Mouse (Mus musculus) intestine, embryonic 15.5 days (tissue): ENCODE measurements around the gene Fads1. TPM values are rescaled to one million over a fixed set of nuclear protein-coding genes. Genes with fewer than 3 reads are reported as not detected.

Experiments
- ATAC-seq: fragments of 200-750 bp; cut with Nextera tagmentation; 2 replicates; pipeline ENCODE4 v1.8.0; 2017; ENCODE audit warnings: moderate TSS enrichment, moderate library complexity
- H3K27ac ChIP-seq: fragments of 300-500 bp; sonication (generic); 2 replicates; pipeline ENCODE4 v1.5.1; 2015; ENCODE audit warnings: mild to moderate bottlenecking, inconsistent platforms
- H3K27me3 ChIP-seq: fragments of 300-500 bp; sonication (generic); replicated peaks from 2 replicates; pipeline ENCODE4 v1.6.1; 2015; ENCODE audit warnings: inconsistent platforms
- H3K36me3 ChIP-seq: fragments of 300-500 bp; sonication (generic); 2 replicates; pipeline ENCODE4 v1.6.1; 2015; ENCODE audit warnings: inconsistent platforms
- H3K4me1 ChIP-seq: fragments of 300-500 bp; sonication (generic); replicated peaks from 2 replicates; pipeline ENCODE4 v1.6.1; 2015; ENCODE audit warnings: inconsistent platforms
- H3K4me2 ChIP-seq: fragments of 300-500 bp; sonication (generic); replicated peaks from 2 replicates; pipeline ENCODE4 v1.6.1; 2015; ENCODE audit warnings: mild to moderate bottlenecking, inconsistent platforms
- H3K4me3 ChIP-seq: fragments of 300-500 bp; sonication (generic); replicated peaks from 2 replicates; pipeline ENCODE4 v1.5.1; 2015; ENCODE audit warnings: inconsistent platforms
- H3K9ac ChIP-seq: fragments of 300-500 bp; sonication (generic); 2 replicates; pipeline ENCODE4 v1.6.1; 2015; ENCODE audit warnings: inconsistent platforms
- H3K9me3 ChIP-seq: fragments of 300-500 bp; sonication (generic); 2 replicates; pipeline ENCODE4 v1.6.1; 2016; ENCODE audit warnings: inconsistent platforms
- WGBS: fragments of 180-500 bp; shearing (Covaris S2); methylation state at CpG from one replicate; pipeline ENCODE4 v1.1.7; 2015; 5-methylcytosine and 5-hydroxymethylcytosine counted together
- polyA plus RNA-seq: library from polyadenylated mRNA; unstranded; fragments of >200 nt; fragmentation: Nextera tagmentation; extraction: Ambion mirVana; gene quantifications from 2 replicates; pipeline ENCODE4 v1.2.1, GENCODE M21; 2015

Gene Fads1
- polyA plus RNA-seq, 1 experiment from 2014 or later: 145 TPM

DNA sequence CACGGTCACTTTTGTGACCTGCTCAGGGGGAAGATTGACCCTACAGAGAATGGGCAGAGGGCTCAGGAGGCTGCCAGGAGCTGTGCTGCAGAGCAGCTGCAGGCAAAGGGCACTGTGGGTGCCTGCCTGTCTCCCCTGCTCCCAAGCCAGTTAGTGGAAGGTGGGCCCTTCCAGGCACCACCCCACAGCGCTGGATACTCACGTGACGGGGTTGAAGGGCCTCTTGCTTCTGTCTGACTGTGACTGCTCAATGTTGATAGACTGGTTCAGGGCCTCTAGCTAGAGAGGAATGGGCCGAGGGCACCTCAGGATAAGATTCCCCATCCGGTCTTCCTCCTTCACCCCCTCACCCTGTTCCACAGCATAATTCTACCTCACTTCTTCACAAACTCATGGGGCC lies 36.9 kb downstream of the Fads1 start:
- Histone ChIP-seq H3K9me3 (no peaks in the 10 kb centered on the region), H3K27me3 (no peaks in the 10 kb centered on the region), H3K4me2 (no peak overlapping the region), H3K4me1 (peaks cover 28% of the 10 kb centered on the region), H3K4me3 (no peak overlapping the region), H3K9ac (no peak overlapping the region), H3K27ac (0 out of 2 replicates have a peak overlapping the region, but pooled peaks have one; percentile 40), H3K36me3 (no peaks in the 10 kb centered on the region)
- 46% methylated on average over 6 of the region's 6 CpGs for WGBS
- ATAC-seq: peak; percentile 54

DNA sequence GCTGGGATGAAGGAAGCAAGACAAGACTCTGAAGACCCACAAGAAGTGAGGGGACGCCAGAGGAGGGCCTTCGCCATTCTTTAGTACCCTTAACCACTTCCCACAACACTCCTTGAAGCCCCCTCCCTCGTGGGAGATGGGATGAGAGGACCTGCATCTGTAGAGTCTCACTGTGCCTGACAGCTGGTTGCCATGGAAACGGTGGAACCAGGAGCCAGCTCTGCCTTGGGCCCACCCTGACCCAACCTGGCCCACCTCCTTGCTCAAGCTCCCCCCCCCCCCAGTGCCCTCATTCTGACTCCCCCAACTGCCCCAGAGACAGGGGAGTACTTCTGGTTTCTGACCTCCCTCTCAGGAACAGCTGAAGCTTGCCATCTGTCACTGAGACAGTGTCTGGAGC lies 38.9 kb downstream of the Fads1 start:
- no peak for ATAC-seq
- H3K27ac ChIP-seq: peak overlapping the region; percentile 28
- WGBS: 39% methylated on average over 4 of the region's 4 CpGs

DNA sequence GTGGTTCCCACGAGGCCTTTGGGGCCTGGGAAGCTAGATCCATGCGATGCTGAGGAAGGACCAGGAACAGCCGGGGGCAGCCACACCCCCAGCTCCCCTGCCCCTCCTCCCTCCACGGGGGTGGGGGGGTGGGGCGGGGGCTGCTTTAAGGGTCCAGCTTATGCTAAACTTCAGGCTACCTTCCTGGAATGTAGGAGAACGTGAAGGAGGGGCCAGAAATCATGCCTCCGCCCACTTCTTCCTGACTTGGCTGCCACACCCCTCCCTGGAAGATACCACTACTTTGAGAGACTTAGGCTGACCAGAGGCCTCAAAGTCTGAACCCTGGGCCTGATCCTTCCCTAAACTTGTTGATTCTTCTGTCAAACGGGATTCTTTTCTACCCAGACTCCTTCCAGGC lies 40.0 kb downstream of the Fads1 start:
- Histone ChIP-seq H3K27ac (peak overlapping the region; percentile 48; the same call in 1 of the 2 replicates), H3K4me1 (peaks cover 40% of the 10 kb centered on the region), H3K9ac (no peak overlapping the region), H3K4me2 (peak overlapping the region; percentile 22; the same call in 1 of the 2 replicates), H3K4me3 (no peak overlapping the region), H3K36me3 (no peaks in the 10 kb centered on the region), H3K27me3 (no peaks in the 10 kb centered on the region), H3K9me3 (no peaks in the 10 kb centered on the region)
- ATAC-seq: peak; percentile 26; the same call in 1 of the 2 replicates
- 24% methylated on average over 8 of the region's 8 CpGs for WGBS

More for the DNA sequence above, 38.9 kb downstream of the Fads1 start:
- H3K36me3 ChIP-seq: no peaks in the 10 kb centered on the region
- H3K4me3 ChIP-seq: no peak overlapping the region
- H3K9me3 ChIP-seq: no peaks in the 10 kb centered on the region
- no peaks in the 10 kb centered on the region for H3K27me3 ChIP-seq
- H3K4me1 ChIP-seq: peaks cover 40% of the 10 kb centered on the region
- no peak overlapping the region for H3K9ac ChIP-seq
- no peak overlapping the region for H3K4me2 ChIP-seq

DNA sequence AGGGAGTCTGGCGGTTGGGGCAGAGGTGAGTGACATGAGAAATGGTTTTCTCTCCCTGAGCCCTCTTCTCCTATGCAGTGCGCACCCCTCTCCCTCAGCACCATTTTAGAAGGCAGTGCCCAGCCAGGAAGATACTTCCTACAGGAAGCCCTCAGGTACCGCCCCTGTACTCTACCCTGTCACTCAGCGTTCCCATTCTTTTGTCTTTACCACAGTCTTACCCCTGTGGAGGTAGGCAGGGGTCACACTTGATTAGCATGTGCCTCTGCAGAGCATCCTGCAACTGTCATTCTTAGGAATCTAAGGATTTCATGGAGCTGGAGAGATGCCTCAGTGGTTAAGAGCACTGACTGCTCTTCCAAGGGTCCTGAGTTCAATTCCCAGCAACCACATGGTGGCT lies 40.9 kb downstream of the Fads1 start:
- no peaks in the 10 kb centered on the region for H3K27me3 ChIP-seq
- H3K36me3 ChIP-seq: no peaks in the 10 kb centered on the region
- H3K27ac ChIP-seq: 0 out of 2 replicates have a peak overlapping the region, but pooled peaks have one; percentile 48
- no peak overlapping the region for H3K9ac ChIP-seq
- ATAC-seq: no peak
- H3K4me1 ChIP-seq: peaks cover 40% of the 10 kb centered on the region
- H3K4me2 ChIP-seq: no peak overlapping the region
- H3K4me3 ChIP-seq: no peak overlapping the region
- no peaks in the 10 kb centered on the region for H3K9me3 ChIP-seq
- WGBS: 81% methylated on average over 4 of the region's 4 CpGs

DNA sequence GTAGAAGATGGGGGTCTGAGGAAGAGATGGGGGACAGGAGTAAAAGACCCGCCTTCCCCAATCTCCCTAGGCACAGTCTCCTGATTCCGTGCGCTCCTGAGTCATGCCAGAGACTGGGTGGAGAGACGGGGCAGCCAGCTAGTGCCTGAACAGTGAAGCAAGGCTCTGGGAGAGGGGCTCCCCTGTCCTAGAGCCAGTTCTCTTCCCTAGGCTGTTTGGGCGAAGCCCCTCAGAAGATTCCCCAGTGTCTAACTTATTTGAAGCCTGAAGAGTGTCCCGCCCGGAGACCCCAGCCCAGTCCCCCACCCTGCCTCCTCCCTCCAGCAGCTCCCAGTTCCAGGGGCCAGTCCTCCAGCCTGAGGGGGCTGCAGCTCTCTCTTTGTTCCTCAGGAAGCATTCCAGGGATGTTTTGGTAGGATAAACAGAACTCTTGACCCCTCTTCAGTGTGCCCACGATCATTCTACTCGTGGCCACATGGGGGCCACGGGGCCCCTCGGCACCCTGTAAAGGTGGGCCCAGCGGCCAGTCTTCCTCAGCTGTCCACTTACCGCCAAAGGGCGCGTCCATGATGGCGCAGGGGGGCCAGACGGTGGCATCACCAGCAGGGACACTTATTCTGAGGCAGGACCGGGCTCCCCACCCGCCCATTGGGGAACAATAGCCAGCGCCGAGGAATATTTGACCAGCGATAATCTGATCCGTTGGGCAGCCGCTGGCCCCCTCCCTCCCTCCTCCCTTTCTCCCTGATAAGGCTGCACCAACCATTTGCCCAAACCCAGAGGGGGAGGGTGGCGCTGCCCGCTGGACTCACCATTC lies 42.2 kb downstream of the Fads1 start:
- H3K4me1 ChIP-seq: peaks cover 39% of the 10 kb centered on the region
- peak overlapping the region; percentile 62 for H3K27ac ChIP-seq
- H3K27me3 ChIP-seq: no peaks in the 10 kb centered on the region
- peak overlapping the region; percentile 2; the same call in 1 of the 2 replicates for H3K9ac ChIP-seq
- H3K36me3 ChIP-seq: peaks cover 4% of the 10 kb centered on the region; the same call in 1 of the 2 replicates
- peak; percentile 20 for ATAC-seq
- no peak overlapping the region for H3K4me3 ChIP-seq
- 15% methylated on average over 25 of the region's 26 CpGs for WGBS
- H3K9me3 ChIP-seq: no peaks in the 10 kb centered on the region
- peak overlapping the region; percentile 48 for H3K4me2 ChIP-seq

DNA sequence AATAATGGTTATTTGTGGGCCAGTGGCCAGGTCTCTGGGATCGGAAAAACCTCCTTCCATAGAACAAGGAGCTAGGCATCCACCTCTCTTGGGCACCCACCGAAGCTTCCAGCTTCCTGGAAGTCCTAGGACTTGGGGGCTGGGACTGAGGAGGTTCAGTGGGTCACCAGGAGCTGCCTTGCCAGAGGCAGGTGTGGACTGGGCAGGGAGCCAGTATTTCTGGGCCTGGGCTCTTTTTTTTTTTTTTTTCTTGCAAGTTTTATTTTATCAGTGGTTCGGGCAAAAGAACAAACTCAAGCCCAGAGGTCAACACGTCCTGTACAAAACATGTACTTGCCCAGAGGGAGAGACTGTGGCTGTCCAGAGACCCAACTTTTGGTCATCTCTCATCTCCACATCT lies 43.1 kb downstream of the Fads1 start:
- ATAC-seq: peak; percentile 52

DNA sequence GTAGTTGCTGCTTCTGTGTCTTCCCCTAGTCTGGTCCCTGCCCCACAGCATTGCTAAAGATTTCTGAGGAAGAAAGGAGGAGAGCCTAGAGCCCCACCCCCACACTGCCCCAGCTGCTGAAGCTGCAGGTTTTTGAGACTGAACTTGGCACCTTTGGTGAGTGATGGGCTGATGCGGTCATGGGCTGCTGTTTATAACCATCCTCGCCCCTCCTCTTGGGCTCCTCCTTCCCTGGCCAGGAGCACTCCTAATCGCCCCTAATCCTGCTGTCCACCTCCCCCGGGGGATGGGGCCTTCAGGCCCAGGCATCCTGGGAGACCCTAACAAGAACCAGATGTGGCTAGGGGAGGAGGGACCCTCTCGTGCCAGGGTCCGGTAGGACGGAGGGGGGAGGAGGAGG lies 48.3 kb downstream of the Fads1 start:
- peak; percentile 3; the same call in 1 of the 2 replicates for ATAC-seq
- no peaks in the 10 kb centered on the region for H3K9me3 ChIP-seq
- no peak overlapping the region for H3K4me2 ChIP-seq
- H3K4me3 ChIP-seq: no peak overlapping the region
- H3K9ac ChIP-seq: no peak overlapping the region
- H3K36me3 ChIP-seq: peaks cover 4% of the 10 kb centered on the region; the same call in 1 of the 2 replicates
- H3K27me3 ChIP-seq: no peaks in the 10 kb centered on the region
- WGBS: 20% methylated on average over 7 of the region's 7 CpGs
- peaks cover 41% of the 10 kb centered on the region for H3K4me1 ChIP-seq
- H3K27ac ChIP-seq: no peak overlapping the region

More for the DNA sequence above, 43.1 kb downstream of the Fads1 start:
- 28% methylated on average over 4 of the region's 4 CpGs for WGBS
- Histone ChIP-seq H3K27me3 (no peaks in the 10 kb centered on the region), H3K9me3 (no peaks in the 10 kb centered on the region), H3K4me2 (peak overlapping the region; percentile 48; the same call in 1 of the 2 replicates), H3K4me3 (no peak overlapping the region), H3K36me3 (peaks cover 4% of the 10 kb centered on the region; the same call in 1 of the 2 replicates), H3K27ac (peak overlapping the region; percentile 64), H3K4me1 (peaks cover 45% of the 10 kb centered on the region), H3K9ac (no peak overlapping the region)

DNA sequence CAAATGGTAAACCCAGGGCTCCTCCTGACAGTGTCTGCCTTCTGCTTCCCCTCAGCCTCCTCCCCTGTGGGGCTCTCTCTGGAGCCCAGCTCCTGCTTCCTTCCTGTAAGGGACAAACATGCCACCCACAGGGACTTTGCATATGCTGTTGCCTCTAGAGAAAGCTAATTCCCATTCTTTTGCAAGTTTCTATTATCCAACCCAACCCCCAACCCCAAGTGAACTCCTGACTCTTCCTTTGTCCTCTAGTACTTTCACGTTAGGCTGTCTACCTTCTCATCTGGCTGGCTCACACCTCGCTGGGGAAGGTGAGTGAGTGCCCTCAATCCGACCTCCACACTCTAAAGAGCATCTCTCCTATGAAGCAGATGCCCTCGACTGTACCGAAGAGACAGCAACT lies 49.2 kb downstream of the Fads1 start:
- H3K27me3 ChIP-seq: no peaks in the 10 kb centered on the region
- WGBS: 36% methylated on average over 5 of the region's 5 CpGs
- no peak for ATAC-seq
- 0 out of 2 replicates have a peak overlapping the region, but pooled peaks have one; percentile 6 for H3K27ac ChIP-seq
- no peak overlapping the region for H3K4me3 ChIP-seq
- H3K4me1 ChIP-seq: peaks cover 49% of the 10 kb centered on the region
- H3K9me3 ChIP-seq: no peaks in the 10 kb centered on the region
- H3K36me3 ChIP-seq: peaks cover 4% of the 10 kb centered on the region; the same call in 1 of the 2 replicates
- no peak overlapping the region for H3K4me2 ChIP-seq
- H3K9ac ChIP-seq: no peak overlapping the region

DNA sequence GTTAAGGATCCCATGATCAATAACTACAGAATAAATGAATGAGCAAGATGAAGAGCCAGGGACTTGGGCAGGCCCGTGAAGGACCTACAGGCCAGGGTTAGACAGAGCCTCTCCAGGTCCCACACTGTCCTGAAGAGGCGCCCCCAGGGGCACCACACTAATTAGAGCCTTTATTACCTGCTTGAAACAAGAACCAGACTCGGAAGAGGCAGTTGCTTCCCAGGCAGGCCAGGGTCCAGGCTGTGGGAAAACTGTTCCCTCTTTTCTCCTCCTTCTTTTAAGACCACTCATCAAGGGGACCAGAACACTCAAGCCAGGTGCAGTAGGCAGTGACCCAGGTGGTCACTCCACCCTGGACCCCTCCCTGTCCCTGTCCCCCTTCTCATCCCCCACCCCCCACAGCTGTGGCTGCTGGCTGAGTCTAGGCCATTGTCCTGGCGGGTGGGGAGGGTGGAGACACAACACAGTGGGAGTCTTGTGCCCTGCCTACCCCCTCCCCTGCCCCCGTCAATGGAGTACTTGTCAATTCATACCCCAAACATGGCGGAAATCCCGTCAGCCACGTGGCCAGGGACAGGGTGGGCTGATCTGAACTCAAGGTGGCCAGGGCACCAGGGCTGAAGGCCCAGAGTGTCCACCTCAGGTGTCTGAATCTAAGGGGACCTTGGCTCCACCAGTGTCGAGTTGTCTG lies 49.8 kb downstream of the Fads1 start:
- Histone ChIP-seq H3K36me3 (peaks cover 4% of the 10 kb centered on the region; the same call in 1 of the 2 replicates), H3K4me1 (peaks cover 50% of the 10 kb centered on the region), H3K9me3 (no peaks in the 10 kb centered on the region), H3K9ac (no peak overlapping the region), H3K4me2 (no peak overlapping the region), H3K27ac (0 out of 2 replicates have a peak overlapping the region, but pooled peaks have one; percentile 17), H3K27me3 (no peaks in the 10 kb centered on the region), H3K4me3 (no peak overlapping the region)
- ATAC-seq: no peak
- WGBS: 43% methylated on average over 9 of the region's 9 CpGs

DNA sequence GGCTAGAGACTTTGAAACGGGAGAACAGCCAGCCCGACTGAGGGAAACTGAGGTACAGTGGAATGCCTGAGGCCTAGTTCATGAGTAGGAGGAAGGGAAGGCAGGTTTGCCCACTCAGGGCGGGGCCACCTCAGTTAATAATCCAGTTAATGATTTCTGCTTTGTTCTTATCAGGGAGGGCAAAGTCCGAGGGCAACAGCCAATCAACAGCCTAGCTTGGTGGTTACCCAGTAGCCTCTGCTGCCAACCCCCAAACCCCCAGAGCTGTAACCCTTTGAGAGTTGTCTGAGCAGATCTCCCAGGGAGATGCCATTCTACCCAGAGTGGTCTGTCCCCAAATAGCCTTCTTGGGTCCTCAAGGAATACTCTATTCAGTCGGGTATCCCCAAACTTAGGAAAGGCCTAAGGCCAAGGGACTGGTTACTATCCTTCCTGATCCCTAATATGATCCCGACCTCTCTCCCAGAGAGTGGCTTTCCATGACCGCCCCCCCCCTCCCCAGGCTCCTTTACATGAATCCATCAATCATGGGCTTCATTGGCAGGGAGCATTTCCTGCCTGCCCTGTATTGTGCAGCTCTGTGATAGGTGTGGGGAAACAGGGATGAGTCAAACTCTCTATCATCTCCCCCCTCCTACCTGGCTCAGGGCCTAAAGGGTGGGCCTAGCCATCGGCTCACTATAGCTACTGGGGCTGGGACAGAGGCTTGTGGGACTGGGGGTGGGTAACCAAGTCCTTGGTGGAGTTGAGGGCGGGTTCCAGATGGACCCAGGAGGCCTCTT lies 53.3 kb downstream of the Fads1 start:
- ATAC-seq: peak; percentile 84
- whole genome bisulfite sequencing: 49% methylated on average over 9 of the region's 9 CpGs
- Histone ChIP-seq H3K4me3 (no peak overlapping the region), H3K36me3 (no peaks in the 10 kb centered on the region), H3K27me3 (no peaks in the 10 kb centered on the region), H3K9ac (0 out of 2 replicates have a peak overlapping the region, but pooled peaks have one; percentile 3), H3K27ac (peak overlapping the region; percentile 77), H3K4me1 (peaks cover 61% of the 10 kb centered on the region), H3K9me3 (no peaks in the 10 kb centered on the region), H3K4me2 (peak overlapping the region; percentile 33)

DNA sequence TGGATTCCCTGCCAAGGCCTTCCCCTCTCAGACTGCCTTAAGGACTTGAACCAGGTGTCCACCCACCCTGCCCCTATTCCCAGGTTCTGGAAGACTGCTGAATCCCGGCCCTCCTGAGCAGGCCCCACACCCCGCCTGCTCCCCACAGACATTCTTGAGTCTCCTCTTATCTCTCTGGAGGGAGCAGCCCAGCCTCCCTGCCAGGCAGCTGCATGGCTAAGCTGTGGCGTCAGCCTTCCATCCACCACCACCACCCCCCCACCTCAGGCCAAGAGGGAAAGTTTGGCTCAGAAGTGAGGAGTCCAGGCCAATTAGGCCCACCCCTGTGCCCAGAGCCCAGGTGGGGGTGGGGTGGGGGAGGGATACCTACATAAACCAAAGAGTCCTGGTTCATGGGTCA lies 55.8 kb downstream of the Fads1 start:
- H3K27ac ChIP-seq: peak overlapping the region; percentile 60; the same call in 1 of the 2 replicates
- peaks cover 44% of the 10 kb centered on the region for H3K4me1 ChIP-seq
- peak overlapping the region; percentile 63 for H3K4me3 ChIP-seq
- peak; percentile 14 for ATAC-seq
- peak overlapping the region; percentile 17; the same call in 1 of the 2 replicates for H3K9ac ChIP-seq
- H3K9me3 ChIP-seq: no peaks in the 10 kb centered on the region
- WGBS: 43% methylated on average over 3 of the region's 3 CpGs
- no peaks in the 10 kb centered on the region for H3K27me3 ChIP-seq
- H3K4me2 ChIP-seq: peak overlapping the region; percentile 93
- H3K36me3 ChIP-seq: no peaks in the 10 kb centered on the region
